9 mouse cellular contexts compared by ENCODE assay signal in genomic region chr7:128529126-128529525, GRCm38 (mm10). TPM values are rescaled to one million over a fixed set of nuclear protein-coding genes. Genes with fewer than 3 reads are reported as not detected.
DNase-seq lines count a peak whose midpoint lies in the region; ATAC-seq and TF ChIP-seq lines count a peak whose summit lies in the region.
"Had no signal": no experiment of that assay in that cellular context is flagged by ENCODE, and none has a peak within 500 bp of the region (broad histone marks: within the 10 kb centered on the region; RNA-seq: fewer than 3 reads in every experiment).

No protein-coding gene starts in this region.

- no peak overlapping the region for H3K4me2 ChIP-seq in forebrain, embryonic 12.5 days
- no peak overlapping the region for H3K4me2 ChIP-seq in forebrain, embryonic 16.5 days (ENCODE audit: low read length)
- H3K4me2 ChIP-seq in lung, postnatal 0 days (replicated peaks; ENCODE audit: low read depth, low read length): no peak overlapping the region
- H3K4me2 ChIP-seq in intestine, embryonic 16.5 days (ENCODE audit: low read depth, low read length): no peak overlapping the region
- no peak overlapping the region for H3K4me2 ChIP-seq in stomach, embryonic 15.5 days

- no peak for TF ChIP-seq EP300 in lung, postnatal 0 days (IDR thresholded peaks at IDR 0.05)

- no peak for ATAC-seq in forebrain, embryonic 12.5 days (ENCODE audit: low FRiP score)
- no peak; the same call in 1 of the 2 replicates for ATAC-seq in forebrain, embryonic 16.5 days
- ATAC-seq in lung, postnatal 0 days: no peak
- ATAC-seq in intestine, embryonic 16.5 days: no peak
- no peak for ATAC-seq in stomach, embryonic 15.5 days (ENCODE audit: insufficient read depth, low FRiP score, low read depth)

- H3K27me3 ChIP-seq in forebrain, embryonic 12.5 days: peaks cover 16% of the 10 kb centered on the region; the same call in 1 of the 2 replicates
- peaks cover 2% of the 10 kb centered on the region for H3K27me3 ChIP-seq in forebrain, embryonic 16.5 days (replicated peaks; ENCODE audit: control insufficient read depth, insufficient read depth, low read length)
- H3K27me3 ChIP-seq in lung, postnatal 0 days (replicated peaks; ENCODE audit: insufficient read depth, low read length): no peaks in the 10 kb centered on the region
- no peaks in the 10 kb centered on the region for H3K27me3 ChIP-seq in intestine, embryonic 16.5 days (replicated peaks; ENCODE audit: control insufficient read depth, insufficient read depth, low read length)
- no peaks in the 10 kb centered on the region for H3K27me3 ChIP-seq in stomach, embryonic 15.5 days (replicated peaks)

- no peak overlapping the region for H3K9ac ChIP-seq in forebrain, embryonic 12.5 days
- no peak overlapping the region for H3K9ac ChIP-seq in forebrain, embryonic 16.5 days (replicated peaks; ENCODE audit: low read depth, low read length)
- no peak overlapping the region for H3K9ac ChIP-seq in lung, postnatal 0 days (replicated peaks; ENCODE audit: low read depth)
- H3K9ac ChIP-seq in intestine, embryonic 16.5 days (ENCODE audit: low read depth, low read length): peak overlapping the region; percentile 15; the same call in 1 of the 2 replicates
- H3K9ac ChIP-seq in stomach, embryonic 15.5 days: no peak overlapping the region

- no peak for DNase-seq in lung, postnatal 0 days (ENCODE audit: low spot score)
- no peak for DNase-seq in lung, postnatal 14 days
- DNase-seq in ovary, postnatal 14 days (ENCODE audit: low spot score): no peak
- no peak for DNase-seq in spleen, postnatal 10 days (ENCODE audit: low spot score in 2 of 2)
- DNase-seq: gastrocnemius, postnatal 10 days had no signal

- H3K27ac ChIP-seq in forebrain, embryonic 12.5 days: peak overlapping the region; percentile 69; the same call in 1 of the 2 replicates
- no peak overlapping the region for H3K27ac ChIP-seq in forebrain, embryonic 16.5 days (ENCODE audit: low read length)
- H3K27ac ChIP-seq in lung, postnatal 0 days (ENCODE audit: low read length): peak overlapping the region; percentile 60
- peak overlapping the region; percentile 66 for H3K27ac ChIP-seq in intestine, embryonic 16.5 days (ENCODE audit: low read length)
- H3K27ac ChIP-seq in stomach, embryonic 15.5 days: peak overlapping the region; percentile 79

- H3K4me3 ChIP-seq in forebrain, embryonic 12.5 days (replicated peaks): no peak overlapping the region
- H3K4me3 ChIP-seq in forebrain, embryonic 16.5 days (replicated peaks; ENCODE audit: low read length): no peak overlapping the region
- no peak overlapping the region for H3K4me3 ChIP-seq in lung, postnatal 0 days (ENCODE audit: low read depth, low read length)
- no peak overlapping the region for H3K4me3 ChIP-seq in intestine, embryonic 16.5 days (ENCODE audit: low read length)
- no peak overlapping the region for H3K4me3 ChIP-seq in stomach, embryonic 15.5 days (replicated peaks)

- no peaks in the 10 kb centered on the region for H3K36me3 ChIP-seq in forebrain, embryonic 12.5 days (replicated peaks)
- no peaks in the 10 kb centered on the region for H3K36me3 ChIP-seq in forebrain, embryonic 16.5 days (ENCODE audit: control insufficient read depth, insufficient read depth)
- no peaks in the 10 kb centered on the region for H3K36me3 ChIP-seq in lung, postnatal 0 days (ENCODE audit: insufficient read depth, low read length)
- H3K36me3 ChIP-seq in intestine, embryonic 16.5 days (ENCODE audit: control insufficient read depth, insufficient read depth, low read length): no peaks in the 10 kb centered on the region
- H3K36me3 ChIP-seq in stomach, embryonic 15.5 days: no peaks in the 10 kb centered on the region

- H3K4me1 ChIP-seq in forebrain, embryonic 12.5 days: peaks cover 51% of the 10 kb centered on the region
- H3K4me1 ChIP-seq in forebrain, embryonic 16.5 days (replicated peaks; ENCODE audit: control insufficient read depth, insufficient read depth, low read length): peaks cover 25% of the 10 kb centered on the region
- peaks cover 51% of the 10 kb centered on the region for H3K4me1 ChIP-seq in lung, postnatal 0 days (ENCODE audit: insufficient read depth, low read depth, low read length)
- peaks cover 38% of the 10 kb centered on the region for H3K4me1 ChIP-seq in intestine, embryonic 16.5 days (ENCODE audit: control insufficient read depth, insufficient read depth, low read length)
- H3K4me1 ChIP-seq in stomach, embryonic 15.5 days: peaks cover 62% of the 10 kb centered on the region

- TF ChIP-seq CTCF in lung, postnatal 0 days (IDR thresholded peaks at IDR 0.05): no peak

- H3K9me3 ChIP-seq in forebrain, embryonic 12.5 days: no peaks in the 10 kb centered on the region
- no peaks in the 10 kb centered on the region for H3K9me3 ChIP-seq in forebrain, embryonic 16.5 days (ENCODE audit: control insufficient read depth, low read length)
- no peaks in the 10 kb centered on the region for H3K9me3 ChIP-seq in lung, postnatal 0 days (ENCODE audit: low read length)
- H3K9me3 ChIP-seq in intestine, embryonic 16.5 days (ENCODE audit: control insufficient read depth, low read length): no peaks in the 10 kb centered on the region
- no peaks in the 10 kb centered on the region for H3K9me3 ChIP-seq in stomach, embryonic 15.5 days

- 52% methylated on average over 6 of the region's 6 CpGs for WGBS in forebrain, embryonic 12.5 days
- WGBS in forebrain, embryonic 16.5 days: 60% methylated on average over 6 of the region's 6 CpGs
- WGBS in lung, postnatal 0 days: 33% methylated on average over 6 of the region's 6 CpGs
- WGBS in intestine, embryonic 16.5 days: 32% methylated on average over 6 of the region's 6 CpGs
- WGBS in stomach, embryonic 15.5 days: 29% methylated on average over 6 of the region's 6 CpGs

RNA-seq across cellular contexts. Expression of gene Bag3, which starts 5.7 kb away (rescaled TPM):
- 3.0 and 3.6 TPM in 2 replicates for polyA plus RNA-seq in forebrain, embryonic 12.5 days (2016; fragmentation: Nextera tagmentation; extraction: Ambion mirVana)
- polyA plus RNA-seq in forebrain, embryonic 16.5 days (2015; fragmentation: Nextera tagmentation; extraction: Ambion mirVana): 1.5 and 1.8 TPM in 2 replicates
- 20.3 and 23.7 TPM in 2 replicates for polyA plus RNA-seq in lung, postnatal 0 days (2015; fragmentation: Nextera tagmentation; extraction: Ambion mirVana)
- polyA plus RNA-seq in intestine, embryonic 16.5 days (2015; fragmentation: Nextera tagmentation; extraction: Ambion mirVana): 11.3 and 11.8 TPM in 2 replicates
- 13.4 and 14.7 TPM in 2 replicates for polyA plus RNA-seq in stomach, embryonic 15.5 days (2015; fragmentation: Nextera tagmentation; extraction: Ambion mirVana)
